Mouse (Mus musculus): ENCODE results near the gene Itfg1.
"Not testable (repeated sequence)": the region's sequence is repeated elsewhere in the genome, so short reads cannot be mapped to it uniquely, and the experiment has no call there.

Itfg1 gene

DNA sequence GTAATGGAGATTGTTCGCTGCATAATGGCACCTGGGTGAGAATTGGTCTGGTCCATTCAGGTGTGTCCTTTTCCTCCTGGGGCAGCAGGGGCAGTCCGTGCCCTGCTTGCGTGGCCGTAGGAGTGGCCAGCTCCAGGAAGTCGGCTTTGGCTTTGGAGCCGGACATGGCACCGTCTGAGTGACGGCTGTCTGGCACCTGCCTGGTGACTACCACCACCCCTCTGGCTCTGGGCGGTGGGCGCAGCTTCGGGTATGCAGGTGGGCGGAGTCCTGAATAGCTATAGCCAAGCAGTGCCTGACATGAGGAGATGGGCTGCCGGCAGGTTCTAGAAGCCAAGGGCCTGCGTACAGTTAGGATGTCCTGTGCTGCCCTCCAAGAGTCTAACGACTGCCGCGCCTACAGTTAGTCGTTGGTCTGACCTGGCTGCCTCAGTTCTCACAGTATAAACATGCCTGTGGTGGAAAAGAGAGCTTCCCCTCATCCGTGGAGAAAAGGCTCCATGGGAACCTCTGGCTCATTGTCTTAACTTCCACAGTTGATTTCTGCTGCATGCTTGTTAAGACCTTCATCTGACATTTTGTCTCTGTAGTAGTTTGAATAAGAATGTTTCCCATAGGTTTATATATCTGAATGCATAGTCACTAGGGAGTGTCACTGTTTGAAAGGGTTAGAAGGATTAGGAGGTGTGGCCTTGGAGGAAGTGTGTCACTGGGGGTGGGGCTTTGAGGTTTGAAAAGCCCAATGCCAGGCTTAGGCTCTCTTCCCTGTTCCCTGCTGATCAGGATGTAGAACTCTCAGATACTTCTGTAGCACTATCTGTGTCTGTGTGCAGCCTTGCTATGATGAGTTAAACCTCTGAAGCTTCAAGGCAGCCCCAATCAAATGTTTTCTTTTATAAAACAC lies 13.8 kb upstream of the Itfg1 start:
- peaks cover 16% of the 10 kb centered on the region; the same call in 1 of the 2 replicates for H3K36me3 ChIP-seq (ENCODE audit: insufficient read depth, low read length)
- H3K27me3 ChIP-seq (ENCODE audit: insufficient read depth, low read length), result no peaks in the 10 kb centered on the region
- H3K4me3 ChIP-seq (replicated peaks; ENCODE audit: low read length), result peak overlapping the region; percentile 70
- peaks cover 38% of the 10 kb centered on the region for H3K4me1 ChIP-seq (replicated peaks; ENCODE audit: low read depth, low read length)
- no peak for TF ChIP-seq POU5F1 (IDR thresholded peaks at IDR 0.05; ENCODE audit: borderline replicate concordance, low read length)
- TF ChIP-seq NANOG (IDR thresholded peaks at IDR 0.05; ENCODE audit: borderline replicate concordance, low read length), result no peak
- TF ChIP-seq CTCF (conservative IDR thresholded peaks at IDR 0.05; ENCODE audit: low read length), result no peak
- H3K9me3 ChIP-seq (ENCODE audit: low read length), result no peaks in the 10 kb centered on the region

DNA sequence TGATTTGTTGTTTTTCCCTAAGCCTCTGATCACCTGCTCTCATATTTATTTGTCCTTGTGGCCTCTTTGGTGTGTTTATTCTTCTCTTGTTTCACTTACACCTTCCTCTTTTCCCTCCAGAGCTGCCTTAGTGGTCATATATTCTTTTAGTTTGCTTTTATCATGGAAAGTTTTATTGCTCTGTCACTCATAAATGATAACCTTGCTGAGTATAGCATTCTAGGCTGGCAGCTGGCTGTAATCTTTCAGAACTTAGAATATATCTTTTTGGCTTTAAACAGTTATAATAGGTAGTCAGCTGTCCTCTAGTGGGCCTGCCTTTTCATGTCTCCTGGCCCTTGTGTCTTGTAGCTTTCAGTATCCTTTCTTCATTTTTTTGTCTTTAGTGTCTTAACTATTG lies 5.2 kb upstream of the Itfg1 start:
- Histone ChIP-seq H3K4me3 (replicated peaks; ENCODE audit: low read length) (no peak overlapping the region), H3K9me3 (ENCODE audit: low read length) (no peaks in the 10 kb centered on the region), H3K36me3 (ENCODE audit: insufficient read depth, low read length) (peaks cover 8% of the 10 kb centered on the region; the same call in 1 of the 2 replicates), H3K4me1 (replicated peaks; ENCODE audit: low read depth, low read length) (peaks cover 15% of the 10 kb centered on the region), H3K27me3 (ENCODE audit: insufficient read depth, low read length) (no peaks in the 10 kb centered on the region)
- TF ChIP-seq NANOG (IDR thresholded peaks at IDR 0.05; ENCODE audit: borderline replicate concordance, low read length) (no peak), CTCF (conservative IDR thresholded peaks at IDR 0.05; ENCODE audit: low read length) (no peak), POU5F1 (IDR thresholded peaks at IDR 0.05; ENCODE audit: borderline replicate concordance, low read length) (no peak)

DNA sequence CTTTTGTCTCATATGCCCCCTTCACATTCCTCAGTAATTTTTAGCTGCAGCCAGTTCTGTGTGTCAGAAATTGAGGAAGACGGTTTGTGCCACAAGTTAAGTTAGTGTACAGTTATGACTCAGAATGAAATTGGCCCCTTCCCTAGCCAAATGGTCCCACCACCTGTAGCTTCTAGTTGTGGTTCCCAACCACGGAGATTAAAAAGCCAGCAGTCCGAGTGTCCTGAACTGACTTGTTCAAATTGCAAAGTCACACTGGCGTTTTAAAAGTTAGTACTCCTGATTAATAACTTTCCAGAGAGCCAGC lies 721 bp upstream of the Itfg1 start:
- H3K4me1 ChIP-seq (replicated peaks; ENCODE audit: low read depth, low read length), result peaks cover 22% of the 10 kb centered on the region
- no peaks in the 10 kb centered on the region for H3K9me3 ChIP-seq (ENCODE audit: low read length)
- H3K36me3 ChIP-seq (ENCODE audit: insufficient read depth, low read length), result peaks cover 14% of the 10 kb centered on the region
- H3K27me3 ChIP-seq (ENCODE audit: insufficient read depth, low read length), result no peaks in the 10 kb centered on the region
- H3K4me3 ChIP-seq (replicated peaks; ENCODE audit: low read length), result peak overlapping the region; percentile 93
- no peak for TF ChIP-seq NANOG (IDR thresholded peaks at IDR 0.05; ENCODE audit: borderline replicate concordance, low read length)
- TF ChIP-seq POU5F1 (IDR thresholded peaks at IDR 0.05; ENCODE audit: borderline replicate concordance, low read length), result no peak
- TF ChIP-seq CTCF (conservative IDR thresholded peaks at IDR 0.05; ENCODE audit: low read length), result no peak

DNA sequence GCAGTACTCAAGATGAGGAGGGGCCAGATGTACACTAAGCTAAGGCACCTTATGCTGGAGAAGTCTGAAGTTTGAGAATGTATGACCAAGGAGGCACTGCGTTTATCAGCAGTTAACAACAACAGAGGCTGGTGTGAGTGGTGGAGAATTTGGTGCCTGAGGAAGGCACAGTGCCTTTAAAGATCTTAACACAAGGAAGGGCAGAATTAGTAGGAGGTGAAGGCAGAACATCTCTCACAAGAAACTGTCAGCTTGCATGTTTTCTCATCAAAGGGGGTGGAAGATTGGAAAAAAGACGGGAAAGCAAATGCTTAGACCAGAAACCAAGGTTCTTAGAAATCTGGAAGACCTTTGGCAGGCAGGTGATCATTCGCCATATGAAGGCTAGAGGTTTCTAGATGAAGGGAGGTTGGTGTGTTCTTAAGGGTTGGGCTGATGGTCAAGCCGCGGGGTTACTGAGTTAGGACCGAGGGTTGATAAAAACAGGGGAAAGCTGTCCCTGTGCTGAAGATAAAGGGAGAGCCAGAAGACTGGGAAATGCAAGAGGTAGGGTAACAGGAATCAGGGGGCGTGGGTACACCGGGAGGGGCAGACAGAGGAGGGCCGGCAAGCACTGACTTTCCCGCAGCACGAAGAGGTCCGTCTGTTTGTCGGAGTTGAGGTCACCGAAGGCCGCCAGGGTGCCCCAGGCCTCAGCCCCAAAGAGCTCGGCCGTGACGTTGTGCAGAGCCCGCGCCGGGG lies 635 bp downstream of the Itfg1 start:
- Histone ChIP-seq H3K36me3 (ENCODE audit: insufficient read depth, low read length) (peaks cover 22% of the 10 kb centered on the region), H3K4me1 (replicated peaks; ENCODE audit: low read depth, low read length) (peaks cover 20% of the 10 kb centered on the region), H3K9me3 (ENCODE audit: low read length) (no peaks in the 10 kb centered on the region), H3K27me3 (ENCODE audit: insufficient read depth, low read length) (no peaks in the 10 kb centered on the region), H3K4me3 (replicated peaks; ENCODE audit: low read length) (peak overlapping the region; percentile 93)
- TF ChIP-seq CTCF (conservative IDR thresholded peaks at IDR 0.05; ENCODE audit: low read length), result no peak
- TF ChIP-seq NANOG (IDR thresholded peaks at IDR 0.05; ENCODE audit: borderline replicate concordance, low read length), result no peak
- TF ChIP-seq POU5F1 (IDR thresholded peaks at IDR 0.05; ENCODE audit: borderline replicate concordance, low read length), result no peak

DNA sequence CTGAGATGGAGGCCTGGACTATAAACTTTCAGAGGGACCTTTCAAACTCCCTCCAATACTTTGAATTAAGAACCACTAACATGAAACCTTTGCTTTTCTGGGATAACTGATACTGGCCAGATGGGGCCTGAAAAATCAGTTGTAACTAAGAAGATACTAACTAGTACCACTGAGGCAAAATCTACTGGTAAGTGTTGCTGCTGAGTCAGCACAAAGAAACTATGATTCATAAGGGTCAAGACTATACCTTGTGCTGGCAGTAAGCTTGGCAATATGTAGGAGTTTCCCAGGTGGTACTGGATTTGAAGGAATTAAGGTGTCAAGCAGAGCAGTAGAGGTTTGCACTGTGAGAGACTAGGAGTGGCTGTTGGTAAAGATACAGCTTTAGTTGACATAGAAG lies 27.1 kb downstream of the Itfg1 start:
- no peak for TF ChIP-seq CTCF (conservative IDR thresholded peaks at IDR 0.05; ENCODE audit: low read length)
- no peak for TF ChIP-seq POU5F1 (IDR thresholded peaks at IDR 0.05; ENCODE audit: borderline replicate concordance, low read length)
- TF ChIP-seq NANOG (IDR thresholded peaks at IDR 0.05; ENCODE audit: borderline replicate concordance, low read length), result no peak
- Histone ChIP-seq H3K27me3 (ENCODE audit: insufficient read depth, low read length) (no peaks in the 10 kb centered on the region), H3K36me3 (ENCODE audit: insufficient read depth, low read length) (peaks cover 6% of the 10 kb centered on the region), H3K9me3 (ENCODE audit: low read length) (no peaks in the 10 kb centered on the region), H3K4me3 (replicated peaks; ENCODE audit: low read length) (no peak overlapping the region), H3K4me1 (replicated peaks; ENCODE audit: low read depth, low read length) (no peaks in the 10 kb centered on the region)

DNA sequence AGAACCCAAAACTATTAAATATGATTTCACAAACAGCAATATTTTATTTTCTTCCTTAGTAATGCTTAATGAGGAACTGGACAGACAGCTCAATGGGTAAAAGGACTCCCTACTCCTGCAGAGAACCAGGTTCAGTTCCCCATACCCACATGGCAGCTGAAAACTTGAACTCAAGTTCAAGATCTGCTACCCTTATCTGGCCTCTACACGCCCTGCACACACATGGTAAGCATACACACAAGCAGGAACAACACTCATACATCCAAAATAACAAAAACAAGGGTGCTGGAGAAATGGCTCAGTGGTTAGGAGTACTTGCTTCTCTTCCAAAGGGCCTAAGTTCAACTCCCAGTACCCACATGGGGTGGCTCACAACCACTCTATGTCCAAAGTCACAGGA lies 39.3 kb downstream of the Itfg1 start:
- no peaks in the 10 kb centered on the region for H3K4me1 ChIP-seq (replicated peaks; ENCODE audit: low read depth, low read length)
- H3K27me3 ChIP-seq (ENCODE audit: insufficient read depth, low read length), result no peaks in the 10 kb centered on the region
- H3K4me3 ChIP-seq (replicated peaks; ENCODE audit: low read length), result no peak overlapping the region
- no peaks in the 10 kb centered on the region for H3K9me3 ChIP-seq (ENCODE audit: low read length)
- TF ChIP-seq CTCF (conservative IDR thresholded peaks at IDR 0.05; ENCODE audit: low read length) (no peak), POU5F1 (IDR thresholded peaks at IDR 0.05; ENCODE audit: borderline replicate concordance, low read length) (no peak), NANOG (IDR thresholded peaks at IDR 0.05; ENCODE audit: borderline replicate concordance, low read length) (no peak)
- no peaks in the 10 kb centered on the region; the same call in 1 of the 2 replicates for H3K36me3 ChIP-seq (ENCODE audit: insufficient read depth, low read length)

DNA sequence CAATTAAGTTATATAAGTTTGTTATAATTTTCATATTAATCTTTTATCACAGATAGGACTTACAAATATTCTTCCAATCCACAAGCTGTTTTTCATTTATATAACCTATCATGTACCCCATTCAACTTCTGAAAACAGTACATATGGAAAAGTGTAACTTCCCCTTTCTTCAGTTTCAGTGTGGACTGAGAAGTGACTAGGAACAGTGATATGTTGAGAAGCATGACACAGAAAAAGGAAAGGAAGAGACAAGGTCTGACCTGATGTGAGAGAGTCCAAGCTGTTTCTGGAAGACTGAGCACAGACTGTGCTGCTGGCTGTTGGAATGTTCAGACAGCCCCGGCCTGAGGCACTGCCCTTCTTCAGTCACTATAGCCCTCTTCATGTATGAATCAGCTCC lies 40.6 kb downstream of the Itfg1 start:
- no peaks in the 10 kb centered on the region; the same call in 1 of the 2 replicates for H3K36me3 ChIP-seq (ENCODE audit: insufficient read depth, low read length)
- no peaks in the 10 kb centered on the region for H3K27me3 ChIP-seq (ENCODE audit: insufficient read depth, low read length)
- no peak overlapping the region for H3K4me3 ChIP-seq (replicated peaks; ENCODE audit: low read length)
- TF ChIP-seq POU5F1 (IDR thresholded peaks at IDR 0.05; ENCODE audit: borderline replicate concordance, low read length) (no peak), NANOG (IDR thresholded peaks at IDR 0.05; ENCODE audit: borderline replicate concordance, low read length) (no peak), CTCF (conservative IDR thresholded peaks at IDR 0.05; ENCODE audit: low read length) (no peak)
- H3K4me1 ChIP-seq (replicated peaks; ENCODE audit: low read depth, low read length), result no peaks in the 10 kb centered on the region
- no peaks in the 10 kb centered on the region for H3K9me3 ChIP-seq (ENCODE audit: low read length)

DNA sequence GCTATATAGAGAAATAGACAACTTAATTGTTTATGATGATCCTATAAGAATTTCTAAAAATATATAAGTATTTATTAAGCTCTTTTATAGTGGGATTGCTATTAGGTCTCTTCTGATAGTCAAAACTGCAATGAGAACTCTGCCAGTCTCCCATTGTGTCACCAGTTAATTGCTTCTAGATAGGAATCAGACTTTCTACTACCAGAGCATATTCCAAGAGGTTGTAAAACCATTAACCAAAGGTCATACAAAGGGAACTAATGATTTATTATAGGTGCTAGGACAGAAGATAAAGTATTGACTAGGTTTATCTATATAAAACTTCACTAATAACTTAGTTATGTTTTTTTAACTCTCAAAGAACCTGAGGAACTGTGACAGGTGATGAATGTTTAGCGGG lies 44.3 kb downstream of the Itfg1 start:
- not testable (repeated sequence) for H3K36me3 ChIP-seq (ENCODE audit: insufficient read depth, low read length); H3K4me1 ChIP-seq (replicated peaks; ENCODE audit: low read depth, low read length); H3K4me3 ChIP-seq (replicated peaks; ENCODE audit: low read length); H3K27me3 ChIP-seq (ENCODE audit: insufficient read depth, low read length); H3K9me3 ChIP-seq (ENCODE audit: low read length)
